Mouse (Mus musculus) liver, embryonic 14.5 days (tissue): ENCODE results near the gene Chaf1b.

ENCODE experiments used
- CTCF ChIP-seq: IDR thresholded peaks from 2 replicates; pipeline ENCODE4 v1.5.1; 2016; ENCODE audit warnings: antibody characterized with exemption, low read depth, control low read depth
- EP300 ChIP-seq: IDR thresholded peaks from 2 replicates; pipeline ENCODE4 v1.6.1; 2016; ENCODE audit warnings: antibody characterized with exemption, low read depth

GRCm38 (mm10) chr16:93909936-93910335 is 26.2 kb downstream of the Chaf1b start:
- TF ChIP-seq CTCF (no peak), EP300 (no peak)
